Mouse (Mus musculus): ENCODE results near the gene Pdzk1.

GRCm38 (mm10) chr3:96854376-96854775, 25.3 kb downstream of the Pdzk1 start:
- TF ChIP-seq CTCF (IDR thresholded peaks at IDR 0.05; ENCODE audit: low read depth) (no peak), EP300 (optimal IDR thresholded peaks at IDR 0.05) (no peak)
